Mouse (Mus musculus) forebrain, embryonic 16.5 days (tissue): Measurements from ENCODE around the gene Gm10974. TPM values are rescaled to one million over a fixed set of nuclear protein-coding genes. Genes with fewer than 3 reads are reported as not detected.

Experiments
- ATAC-seq: fragments of 200-750 bp; cut with Nextera tagmentation; 2 replicates; pipeline ENCODE4 v1.8.0; 2017; ENCODE audit warnings: mild to moderate bottlenecking, moderate library complexity
- H3K27ac ChIP-seq: fragments of 300-500 bp; sonication (generic); 2 replicates; pipeline ENCODE4 v1.5.1; 2014; ENCODE audit warnings: low read length, control low read depth
- H3K27me3 ChIP-seq: fragments of 300-500 bp; sonication (generic); replicated peaks from 2 replicates; pipeline ENCODE4 v1.6.1; 2014; ENCODE audit warnings: low read length; ENCODE audit not compliant: control insufficient read depth, insufficient read depth
- H3K36me3 ChIP-seq: fragments of 300-500 bp; sonication (generic); 2 replicates; pipeline ENCODE4 v1.6.1; 2014; ENCODE audit not compliant: control insufficient read depth, insufficient read depth
- H3K4me1 ChIP-seq: fragments of 300-500 bp; sonication (generic); replicated peaks from 2 replicates; pipeline ENCODE4 v1.6.1; 2014; ENCODE audit warnings: low read length; ENCODE audit not compliant: control insufficient read depth, insufficient read depth
- H3K4me2 ChIP-seq: fragments of 300-500 bp; sonication (generic); 2 replicates; pipeline ENCODE4 v1.6.1; 2014; ENCODE audit warnings: mild to moderate bottlenecking, low read length, control low read depth
- H3K4me3 ChIP-seq: fragments of 300-500 bp; sonication (generic); replicated peaks from 2 replicates; pipeline ENCODE4 v1.5.1; 2014; ENCODE audit warnings: mild to moderate bottlenecking, low read length, control low read depth
- H3K9ac ChIP-seq: fragments of 300-500 bp; sonication (generic); replicated peaks from 2 replicates; pipeline ENCODE4 v1.6.1; 2014; ENCODE audit warnings: low read depth, low read length, control low read depth
- H3K9me3 ChIP-seq: fragments of 300-500 bp; sonication (generic); 2 replicates; pipeline ENCODE4 v1.6.1; 2016; ENCODE audit warnings: low read length; ENCODE audit not compliant: control insufficient read depth
- WGBS: fragments of 180-500 bp; shearing (Covaris S2); extraction: QIAGEN DNeasy Blood & Tissue Kit; methylation state at CpG from one replicate; pipeline ENCODE4 v1.1.7; 2014; 5-methylcytosine and 5-hydroxymethylcytosine counted together
- polyA plus RNA-seq: library from polyadenylated mRNA; unstranded; fragments of >200 nt; fragmentation: Nextera tagmentation; extraction: Ambion mirVana; gene quantifications from 2 replicates; pipeline ENCODE4 v1.2.1, GENCODE M21; 2015

Gene Gm10974
- polyA plus RNA-seq, 1 experiment from 2014 or later, result not detected

DNA sequence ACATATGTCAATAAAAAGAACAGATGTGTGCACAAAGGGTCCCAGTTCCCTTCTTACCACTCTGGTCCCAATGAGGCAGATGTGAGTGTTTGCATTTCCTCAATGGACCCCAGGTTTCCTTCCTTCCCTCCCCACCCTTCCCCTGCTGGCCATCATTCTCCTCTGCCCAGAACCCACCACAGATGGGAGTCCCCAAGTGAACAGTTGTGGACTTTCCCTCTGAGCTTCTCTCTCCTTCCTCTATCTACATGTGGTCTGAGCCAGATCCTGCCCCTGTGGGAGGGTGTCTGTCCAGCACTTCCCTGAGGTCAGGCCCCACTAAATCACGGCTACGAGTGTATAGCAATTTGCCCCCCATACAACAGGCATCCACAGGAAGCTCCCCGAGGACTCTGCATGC, 10.8 kb upstream of the Gm10974 start:
- Histone ChIP-seq H3K36me3 (no peaks in the 10 kb centered on the region), H3K9ac (no peak overlapping the region), H3K9me3 (no peaks in the 10 kb centered on the region), H3K27ac (no peak overlapping the region), H3K4me1 (no peaks in the 10 kb centered on the region), H3K4me3 (no peak overlapping the region), H3K27me3 (no peaks in the 10 kb centered on the region), H3K4me2 (no peak overlapping the region)
- WGBS, result 72% methylated on average over 3 of the region's 3 CpGs
- no peak for ATAC-seq

DNA sequence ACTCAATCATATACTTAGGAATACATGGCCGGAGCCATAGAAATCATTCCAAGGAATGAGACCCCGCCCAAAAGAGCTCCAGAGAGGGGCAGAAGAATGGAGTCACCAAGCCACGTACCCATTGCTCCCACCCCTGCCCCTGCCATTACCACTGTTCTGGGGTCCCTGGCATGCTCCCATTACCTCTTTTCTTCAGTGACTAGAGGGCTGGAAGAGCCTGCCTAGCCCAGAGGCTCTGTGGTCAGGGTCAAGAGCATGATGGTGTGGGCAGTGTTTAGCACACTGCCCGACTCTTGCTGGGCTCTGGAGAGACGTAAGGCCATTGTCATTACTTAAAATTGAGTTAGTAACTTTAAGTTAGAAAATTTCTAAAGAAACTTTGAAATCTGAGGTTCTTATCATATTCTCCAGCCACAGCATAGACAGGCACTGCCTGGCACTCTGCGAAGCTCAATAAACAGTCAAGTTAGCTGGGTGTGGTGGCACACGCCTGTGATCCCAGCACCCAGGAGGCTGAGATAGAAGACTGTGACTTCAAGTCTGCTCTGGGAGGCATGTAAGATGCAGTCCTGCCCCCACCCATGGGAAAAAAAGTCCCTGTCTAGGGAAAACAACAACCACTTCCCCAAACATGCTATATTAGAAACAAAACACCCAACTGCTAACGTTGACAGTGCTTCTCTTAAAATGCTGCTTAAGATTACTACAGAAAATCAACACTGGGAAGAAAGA, 9.7 kb upstream of the Gm10974 start:
- Histone ChIP-seq H3K4me2 (no peak overlapping the region), H3K9me3 (no peaks in the 10 kb centered on the region), H3K4me1 (no peaks in the 10 kb centered on the region), H3K4me3 (no peak overlapping the region), H3K36me3 (no peaks in the 10 kb centered on the region), H3K27ac (no peak overlapping the region), H3K27me3 (no peaks in the 10 kb centered on the region), H3K9ac (no peak overlapping the region)
- WGBS, result 92% methylated on average over 8 of the region's 8 CpGs
- no peak for ATAC-seq

DNA sequence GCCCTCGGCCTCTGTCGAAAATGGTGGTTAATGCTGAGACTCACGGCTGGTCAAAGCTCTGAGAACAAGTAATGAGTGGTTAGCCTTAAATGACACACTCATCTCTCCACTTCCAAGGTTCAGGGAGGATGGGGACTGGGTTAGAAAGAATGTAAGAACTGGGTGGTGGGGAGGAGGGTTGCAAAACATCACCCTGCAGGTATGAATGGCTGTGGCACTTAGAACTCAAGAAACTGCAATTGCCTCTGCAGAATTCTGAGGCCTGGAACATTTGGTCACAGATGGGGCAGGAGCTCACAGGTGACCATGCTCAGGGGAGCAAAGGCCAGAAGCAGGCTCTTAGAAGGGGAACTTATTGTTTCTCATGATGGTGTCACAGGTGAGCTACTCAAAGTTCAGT, 7.2 kb upstream of the Gm10974 start:
- ATAC-seq, result no peak
- Histone ChIP-seq H3K4me2 (no peak overlapping the region), H3K4me1 (no peaks in the 10 kb centered on the region), H3K9ac (no peak overlapping the region), H3K27me3 (no peaks in the 10 kb centered on the region), H3K4me3 (no peak overlapping the region), H3K27ac (no peak overlapping the region), H3K36me3 (no peaks in the 10 kb centered on the region), H3K9me3 (no peaks in the 10 kb centered on the region)
- 96% methylated on average over 3 of the region's 3 CpGs for WGBS

DNA sequence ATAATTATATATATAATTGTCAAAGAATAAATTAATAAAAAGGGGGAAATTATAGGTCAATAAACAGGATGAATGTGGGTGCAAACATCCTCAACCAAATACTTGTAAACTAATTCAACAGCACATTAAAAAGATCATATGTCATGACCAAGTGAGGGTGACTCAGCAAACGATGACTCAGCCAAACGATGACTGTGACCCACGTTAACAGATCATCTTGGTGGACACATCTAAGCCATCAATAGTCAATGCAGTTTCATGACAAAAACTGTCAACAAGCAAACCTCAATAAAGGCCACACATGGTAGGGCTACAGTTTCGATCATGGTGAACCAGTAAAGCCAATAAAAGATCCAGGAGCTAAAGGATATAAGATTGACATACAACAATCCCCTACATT, 6.7 kb upstream of the Gm10974 start:
- H3K36me3 ChIP-seq, result no peaks in the 10 kb centered on the region
- H3K4me1 ChIP-seq, result no peaks in the 10 kb centered on the region
- H3K4me3 ChIP-seq, result no peak overlapping the region
- ATAC-seq, result no peak
- no peak overlapping the region for H3K27ac ChIP-seq
- no peak overlapping the region for H3K9ac ChIP-seq
- H3K9me3 ChIP-seq, result no peaks in the 10 kb centered on the region
- H3K4me2 ChIP-seq, result no peak overlapping the region
- no peaks in the 10 kb centered on the region for H3K27me3 ChIP-seq
- WGBS, result 89% methylated on average over 4 of the region's 4 CpGs

DNA sequence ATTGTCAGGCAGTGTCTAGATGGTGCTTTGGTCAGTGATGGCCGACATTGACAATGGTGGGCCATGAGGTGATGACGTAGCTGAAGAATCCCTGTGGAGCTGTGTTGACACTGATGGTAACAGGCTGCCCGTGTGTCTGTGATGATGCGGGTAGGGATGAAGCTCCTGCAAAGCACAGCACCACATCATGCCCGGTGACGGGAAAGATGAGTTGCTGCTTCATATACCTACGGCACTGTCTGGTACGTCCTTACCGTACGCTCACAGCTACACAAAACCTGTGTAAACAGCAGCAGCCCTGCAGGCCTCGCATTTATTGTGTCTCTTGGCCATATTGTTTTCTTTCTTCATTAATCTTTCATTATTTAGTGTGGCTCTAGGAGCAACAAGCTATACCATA, 1.2 kb upstream of the Gm10974 start:
- Histone ChIP-seq H3K9me3 (no peaks in the 10 kb centered on the region), H3K4me2 (no peak overlapping the region), H3K27me3 (no peaks in the 10 kb centered on the region), H3K27ac (no peak overlapping the region), H3K4me3 (no peak overlapping the region), H3K4me1 (no peaks in the 10 kb centered on the region), H3K9ac (no peak overlapping the region), H3K36me3 (no peaks in the 10 kb centered on the region)
- no peak for ATAC-seq
- 94% methylated on average over 11 of the region's 11 CpGs for WGBS

DNA sequence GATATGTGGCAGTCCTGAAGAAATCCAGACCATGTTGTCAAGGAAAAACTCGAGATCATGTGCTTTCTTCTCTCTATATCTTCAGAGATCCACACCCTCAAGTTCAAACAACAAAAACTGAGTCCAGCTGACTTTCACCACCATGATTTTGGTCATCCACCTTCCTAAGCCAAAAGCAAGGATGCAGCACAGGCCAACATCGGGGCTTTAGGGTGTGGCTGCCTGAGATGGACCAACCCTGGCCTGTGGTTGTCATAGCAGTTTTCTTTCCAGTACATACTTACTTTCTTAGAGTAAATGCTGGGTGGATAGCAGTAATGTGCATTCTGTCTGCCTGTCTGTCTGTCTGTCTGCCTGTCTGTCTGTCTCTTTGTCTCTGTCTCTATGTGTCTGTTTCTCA, 294 bp upstream of the Gm10974 start:
- WGBS, result 70% methylated on average over 2 of the region's 2 CpGs

DNA sequence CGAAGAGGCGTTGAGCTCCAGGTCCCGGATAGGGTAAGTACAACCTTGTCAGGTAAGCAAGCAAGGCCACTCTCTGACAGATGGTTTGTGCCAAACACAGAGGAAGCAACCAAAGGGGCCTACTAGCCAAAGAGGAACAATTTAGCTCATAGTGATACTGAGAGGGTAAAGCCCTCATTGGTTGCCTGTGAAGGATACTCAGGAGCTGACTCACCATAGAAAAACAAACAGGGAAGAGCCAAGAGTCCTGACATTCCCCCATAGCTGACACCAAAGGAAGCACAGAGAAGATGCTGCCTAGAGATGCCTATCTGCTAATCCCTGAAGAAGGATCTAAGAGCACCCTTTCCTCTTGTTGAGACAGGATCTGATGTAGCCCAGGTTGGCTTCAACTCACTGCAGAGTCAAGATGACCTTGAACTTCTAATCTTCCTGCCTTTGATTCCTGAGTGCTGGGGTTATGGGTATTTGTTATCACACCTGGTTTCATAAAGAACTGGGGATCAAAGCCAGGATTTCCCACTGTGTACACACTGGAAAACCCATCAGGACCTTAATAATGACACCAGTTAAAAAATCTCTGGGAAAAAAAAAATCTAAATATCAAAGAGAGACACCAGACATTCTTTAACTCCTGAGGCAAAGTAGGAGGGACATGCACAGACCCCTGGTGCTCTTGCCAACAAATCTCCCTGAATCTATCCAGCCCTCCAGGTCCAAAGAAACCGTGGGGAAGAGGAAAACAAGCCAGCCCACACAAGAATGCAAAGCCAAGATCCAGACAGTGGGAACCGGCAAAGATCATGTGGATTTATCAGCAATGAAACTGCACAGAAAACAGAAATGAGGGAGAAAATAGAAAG, 3.6 kb downstream of the Gm10974 start:
- 82% methylated on average over 5 of the region's 5 CpGs for WGBS

More for the DNA sequence above, 294 bp upstream of the Gm10974 start:
- no peaks in the 10 kb centered on the region for H3K9me3 ChIP-seq
- H3K27me3 ChIP-seq, result no peaks in the 10 kb centered on the region
- no peak overlapping the region for H3K27ac ChIP-seq
- no peaks in the 10 kb centered on the region for H3K36me3 ChIP-seq
- no peaks in the 10 kb centered on the region for H3K4me1 ChIP-seq
- no peak overlapping the region for H3K4me3 ChIP-seq
- ATAC-seq, result no peak
- no peak overlapping the region for H3K9ac ChIP-seq
- no peak overlapping the region for H3K4me2 ChIP-seq

DNA sequence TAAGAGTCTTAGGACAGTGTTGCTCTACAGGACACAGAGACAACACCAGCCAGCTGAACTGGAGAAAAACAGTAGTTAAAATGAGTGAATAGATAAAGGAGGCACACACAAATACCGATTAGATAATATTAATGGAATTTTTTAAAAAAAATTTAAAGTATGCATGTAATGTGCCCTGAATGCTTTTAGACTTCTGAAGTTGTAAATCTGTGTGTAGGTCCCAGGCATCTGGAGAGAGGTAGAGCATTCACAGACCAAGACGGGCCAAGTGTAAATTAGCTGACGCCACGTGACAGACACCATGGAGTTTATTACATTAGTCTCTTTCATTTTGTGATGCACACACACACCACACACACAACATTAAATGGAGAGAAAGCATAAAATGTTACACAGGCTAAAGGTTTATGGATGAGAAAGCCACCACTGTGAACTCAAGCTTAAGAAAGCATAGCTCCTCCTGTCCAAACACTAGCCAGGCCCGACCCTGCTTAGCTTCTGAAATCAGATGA, 4.3 kb downstream of the Gm10974 start:
- no peak overlapping the region for H3K9ac ChIP-seq
- WGBS, result 82% methylated on average over 5 of the region's 5 CpGs
- no peak overlapping the region for H3K27ac ChIP-seq
- no peak overlapping the region for H3K4me3 ChIP-seq
- H3K27me3 ChIP-seq, result no peaks in the 10 kb centered on the region
- no peak overlapping the region for H3K4me2 ChIP-seq
- H3K4me1 ChIP-seq, result no peaks in the 10 kb centered on the region
- no peaks in the 10 kb centered on the region for H3K9me3 ChIP-seq
- H3K36me3 ChIP-seq, result no peaks in the 10 kb centered on the region
- ATAC-seq, result no peak

More for the DNA sequence above, 3.6 kb downstream of the Gm10974 start:
- Histone ChIP-seq H3K36me3 (no peaks in the 10 kb centered on the region), H3K4me1 (no peaks in the 10 kb centered on the region), H3K27ac (no peak overlapping the region), H3K27me3 (no peaks in the 10 kb centered on the region), H3K9ac (no peak overlapping the region), H3K9me3 (no peaks in the 10 kb centered on the region), H3K4me3 (no peak overlapping the region), H3K4me2 (no peak overlapping the region)
- no peak for ATAC-seq

DNA sequence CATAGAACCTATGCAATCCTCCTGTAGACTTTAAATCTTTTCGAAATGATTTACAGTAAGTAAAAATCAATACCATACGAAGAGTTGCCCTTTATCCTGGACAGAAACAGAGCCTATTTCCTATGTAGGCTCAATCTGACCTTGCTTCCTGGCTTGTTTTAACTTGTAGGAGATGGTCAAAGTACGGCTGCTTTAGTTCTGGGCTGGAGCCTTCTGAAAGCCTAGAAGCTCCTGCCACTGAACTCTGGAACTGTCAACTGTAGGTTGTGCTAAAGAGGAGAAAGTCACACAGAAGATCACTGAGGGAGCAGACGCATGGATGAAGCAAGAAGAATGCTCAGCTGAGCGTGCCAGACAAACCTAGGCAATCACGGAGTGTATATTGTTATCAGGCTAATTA, 5.3 kb downstream of the Gm10974 start:
- no peak overlapping the region for H3K4me3 ChIP-seq
- no peak for ATAC-seq
- WGBS, result 85% methylated on average over 6 of the region's 6 CpGs

More for the DNA sequence above, 5.3 kb downstream of the Gm10974 start:
- Histone ChIP-seq H3K36me3 (no peaks in the 10 kb centered on the region), H3K9me3 (no peaks in the 10 kb centered on the region), H3K27me3 (no peaks in the 10 kb centered on the region), H3K27ac (no peak overlapping the region), H3K9ac (no peak overlapping the region), H3K4me1 (no peaks in the 10 kb centered on the region), H3K4me2 (no peak overlapping the region)
